Mouse (Mus musculus) stomach, postnatal 0 days (tissue): ENCODE data around the gene Gpn2. TPM values are rescaled to one million over a fixed set of nuclear protein-coding genes. Genes with fewer than 3 reads are reported as not detected.

Experiments used
- ATAC-seq: fragments of 200-750 bp; cut with Nextera tagmentation; 2 replicates; pipeline ENCODE4 v1.8.0; 2017; ENCODE audit not compliant: low FRiP score, low TSS enrichment
- DNase-seq: peaks from one replicate; pipeline ENCODE4 v3.0.0-alpha.2; 2016; ENCODE audit warnings: low spot score
- H3K27ac ChIP-seq: fragments of 300-500 bp; sonication (generic); replicated peaks from 2 replicates; pipeline ENCODE4 v1.5.1; 2014; ENCODE audit warnings: mild to moderate bottlenecking, control low read depth
- H3K27me3 ChIP-seq: fragments of 300-500 bp; sonication (generic); 2 replicates; pipeline ENCODE4 v1.6.1; 2014; ENCODE audit warnings: low read length; ENCODE audit not compliant: control insufficient read depth, insufficient read depth
- H3K36me3 ChIP-seq: fragments of 300-500 bp; sonication (generic); 2 replicates; pipeline ENCODE4 v1.6.1; 2014; ENCODE audit warnings: low read length, mixed read lengths; ENCODE audit not compliant: control insufficient read depth, insufficient read depth
- H3K4me1 ChIP-seq: fragments of 300-500 bp; sonication (generic); replicated peaks from 2 replicates; pipeline ENCODE4 v1.6.1; 2014; ENCODE audit warnings: antibody characterized with exemption; ENCODE audit not compliant: control insufficient read depth, insufficient read depth
- H3K4me2 ChIP-seq: fragments of 300-500 bp; sonication (generic); replicated peaks from 2 replicates; pipeline ENCODE4 v1.6.1; 2014; ENCODE audit warnings: low read depth, mild to moderate bottlenecking, control low read depth, moderate library complexity
- H3K4me3 ChIP-seq: fragments of 300-500 bp; sonication (generic); 2 replicates; pipeline ENCODE4 v1.5.1; 2014; ENCODE audit warnings: low read depth, low read length, control low read depth
- H3K9ac ChIP-seq: fragments of 300-500 bp; sonication (generic); 2 replicates; pipeline ENCODE4 v1.6.1; 2014; ENCODE audit warnings: mild to moderate bottlenecking, low read length, control low read depth, mixed read lengths
- H3K9me3 ChIP-seq: fragments of 300-500 bp; sonication (generic); 2 replicates; pipeline ENCODE4 v1.6.1; 2016; ENCODE audit warnings: low read length; ENCODE audit not compliant: control insufficient read depth
- CTCF ChIP-seq: IDR thresholded peaks from 2 replicates; pipeline ENCODE4 v1.5.1; 2016; ENCODE audit warnings: antibody characterized with exemption, low read depth, mild to moderate bottlenecking, moderate library complexity
- EP300 ChIP-seq: optimal IDR thresholded peaks from 2 replicates; pipeline ENCODE3; 2016; ENCODE audit warnings: antibody characterized with exemption
- WGBS: fragments of 180-500 bp; shearing (Covaris S2); extraction: QIAGEN DNeasy Blood & Tissue Kit; methylation state at CpG from one replicate; pipeline ENCODE4 v1.1.7; 2014; 5-methylcytosine and 5-hydroxymethylcytosine counted together
- polyA plus RNA-seq: library from polyadenylated mRNA; unstranded; fragments of >200 nt; fragmentation: Nextera tagmentation; extraction: Ambion mirVana; gene quantifications from 2 replicates; pipeline ENCODE4 v1.2.1, GENCODE M21; 2015

The Gpn2 gene
- polyA plus RNA-seq, 1 experiment from 2014 or later: 14.8 TPM

DNA sequence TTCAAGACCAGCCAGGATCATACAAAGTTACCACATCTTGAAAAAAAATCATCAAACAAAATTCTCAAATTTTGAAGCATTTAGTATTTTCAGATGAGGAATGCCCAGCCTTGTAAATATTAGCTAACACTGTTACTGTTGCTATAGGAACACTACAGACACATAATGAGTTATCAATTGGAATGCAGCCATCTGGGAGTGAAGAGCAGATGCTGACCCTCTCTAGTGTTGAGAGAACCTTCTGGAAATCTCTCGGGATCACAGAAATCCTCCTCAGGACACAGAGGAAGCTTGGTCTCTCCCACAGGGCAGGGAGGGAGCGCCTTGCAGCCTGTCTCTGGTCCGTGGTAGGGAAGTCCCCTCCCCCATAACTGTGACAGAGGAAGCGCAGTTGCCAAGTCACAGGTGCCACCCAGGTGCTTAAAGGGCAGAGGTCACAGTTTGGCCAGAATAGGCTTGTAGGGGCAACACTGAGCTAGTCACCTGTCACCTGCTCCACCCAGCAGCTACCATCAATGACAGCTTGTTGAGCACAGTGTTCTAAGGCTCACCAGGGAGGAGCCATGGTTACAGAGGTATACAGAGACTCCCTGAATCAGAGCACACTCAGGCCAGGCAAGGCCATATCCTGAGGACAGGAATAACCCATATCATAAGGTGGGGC, 35.4 kb downstream of the Gpn2 start:
- Histone ChIP-seq H3K9ac (no peak overlapping the region), H3K36me3 (no peaks in the 10 kb centered on the region), H3K27me3 (no peaks in the 10 kb centered on the region), H3K4me3 (no peak overlapping the region), H3K4me1 (no peaks in the 10 kb centered on the region), H3K9me3 (no peaks in the 10 kb centered on the region), H3K4me2 (no peak overlapping the region), H3K27ac (no peak overlapping the region)
- no peak for DNase-seq
- ATAC-seq: peak; percentile 63
- WGBS: 60% methylated on average over 4 of the region's 4 CpGs
- TF ChIP-seq EP300 (no peak), CTCF (no peak)

DNA sequence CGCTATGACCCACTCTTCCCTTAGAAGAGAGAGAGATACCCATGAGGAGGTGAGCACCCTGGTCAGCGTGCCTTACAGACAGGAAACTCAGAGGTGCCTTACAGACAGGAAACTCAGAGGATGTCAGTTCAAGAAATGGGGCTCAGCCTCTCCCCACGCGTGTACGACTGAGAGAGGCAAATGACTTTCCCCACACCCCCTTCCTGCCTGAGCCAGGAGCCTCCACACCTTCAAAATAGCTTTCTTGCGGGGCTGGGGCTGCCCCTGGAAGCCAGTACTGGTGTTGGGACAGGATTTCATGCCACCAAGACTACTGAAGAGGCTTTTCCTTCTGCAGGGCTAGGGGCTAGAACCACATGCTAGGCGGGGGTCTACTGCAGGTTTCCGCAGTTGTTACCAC, 36.5 kb downstream of the Gpn2 start:
- Histone ChIP-seq H3K27me3 (no peaks in the 10 kb centered on the region), H3K4me1 (no peaks in the 10 kb centered on the region), H3K9me3 (no peaks in the 10 kb centered on the region), H3K4me2 (no peak overlapping the region), H3K27ac (no peak overlapping the region), H3K4me3 (no peak overlapping the region), H3K36me3 (peaks cover under 1% of the 10 kb centered on the region; the same call in 1 of the 2 replicates), H3K9ac (no peak overlapping the region)
- ATAC-seq (no peak), DNase-seq (no peak)
- TF ChIP-seq CTCF: no peak
- TF ChIP-seq EP300: no peak
- 79% methylated on average over 8 of the region's 8 CpGs for WGBS

DNA sequence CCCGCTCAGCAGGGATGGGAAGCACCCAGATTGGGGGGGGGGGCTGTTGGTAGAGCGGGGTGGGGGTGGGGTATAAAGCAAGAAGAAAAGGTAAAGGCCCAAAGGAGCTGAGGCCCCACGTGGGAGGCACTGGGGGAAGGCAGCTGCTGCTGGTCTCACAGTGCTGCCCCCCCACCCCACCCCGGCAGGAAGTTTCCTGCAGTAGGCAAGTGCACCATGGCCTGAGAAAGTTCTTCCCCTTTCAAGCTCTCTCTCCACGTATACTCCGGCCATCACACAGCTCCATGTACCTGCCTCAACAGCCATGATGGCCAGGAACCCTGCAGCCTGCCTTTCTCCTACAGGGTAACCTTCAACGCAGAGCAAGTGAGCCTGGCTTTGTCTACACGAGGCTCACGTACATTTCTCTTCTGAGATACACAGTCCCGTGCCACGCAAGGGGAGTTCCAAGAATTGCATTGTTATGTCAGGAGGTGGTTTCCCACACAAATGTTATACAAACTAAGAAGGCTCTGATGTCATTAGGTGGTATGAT, 38.1 kb downstream of the Gpn2 start:
- Histone ChIP-seq H3K27me3 (no peaks in the 10 kb centered on the region), H3K9me3 (no peaks in the 10 kb centered on the region), H3K4me1 (no peaks in the 10 kb centered on the region), H3K9ac (no peak overlapping the region), H3K36me3 (peaks cover 6% of the 10 kb centered on the region; the same call in 1 of the 2 replicates), H3K4me2 (no peak overlapping the region), H3K27ac (no peak overlapping the region), H3K4me3 (no peak overlapping the region)
- ATAC-seq (no peak), DNase-seq (no peak)
- WGBS: 76% methylated on average over 11 of the region's 11 CpGs
- TF ChIP-seq EP300 (no peak), CTCF (no peak)

DNA sequence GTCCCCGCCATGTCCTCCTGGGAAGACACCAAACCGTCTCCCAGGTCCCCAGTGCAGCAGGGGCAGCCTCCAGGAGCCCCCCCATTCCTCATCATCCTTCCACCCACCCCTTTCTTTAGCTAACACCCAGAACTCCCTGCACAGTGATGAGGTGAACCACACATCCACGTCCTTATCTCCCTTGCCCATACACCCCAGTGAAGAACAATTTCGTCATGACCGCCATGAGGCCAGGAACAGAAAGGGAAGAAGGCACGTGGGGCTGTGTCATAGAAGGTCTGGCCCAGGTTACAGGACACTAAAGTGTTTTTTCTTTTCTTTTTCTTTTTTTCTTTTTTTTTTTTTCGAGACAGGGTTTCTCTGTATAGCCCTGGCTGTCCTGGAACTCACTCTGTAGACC, 40.7 kb downstream of the Gpn2 start:
- no peak for TF ChIP-seq EP300
- TF ChIP-seq CTCF: no peak
- Histone ChIP-seq H3K9me3 (no peaks in the 10 kb centered on the region), H3K9ac (no peak overlapping the region), H3K27ac (no peak overlapping the region), H3K36me3 (peaks cover 6% of the 10 kb centered on the region; the same call in 1 of the 2 replicates), H3K27me3 (no peaks in the 10 kb centered on the region), H3K4me1 (no peaks in the 10 kb centered on the region), H3K4me3 (no peak overlapping the region), H3K4me2 (no peak overlapping the region)
- WGBS: 94% methylated on average over 7 of the region's 7 CpGs
- ATAC-seq (no peak), DNase-seq (no peak)

DNA sequence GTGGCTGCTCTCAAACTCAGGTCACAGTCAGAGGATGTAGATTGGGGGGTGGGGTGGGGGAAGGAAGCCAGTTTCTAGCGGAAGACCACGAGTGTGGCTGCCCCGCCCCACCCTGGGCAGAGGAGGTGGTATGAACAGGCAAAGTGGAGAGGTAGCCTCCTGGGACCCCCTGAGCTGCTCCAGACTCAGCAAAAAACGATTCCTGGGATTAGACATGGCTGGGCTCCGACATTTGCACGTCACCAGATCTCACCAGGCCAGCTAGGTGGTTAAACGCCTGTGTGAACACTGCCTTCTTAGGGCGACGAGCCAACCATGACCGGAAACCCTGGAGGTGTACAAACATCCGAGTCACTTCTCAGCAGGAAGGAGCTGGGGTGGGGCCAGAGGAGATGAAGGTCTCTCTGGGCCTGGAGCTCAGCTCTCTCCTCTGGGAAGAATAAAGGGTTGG, 41.5 kb downstream of the Gpn2 start:
- H3K4me3 ChIP-seq: no peak overlapping the region
- peaks cover 6% of the 10 kb centered on the region; the same call in 1 of the 2 replicates for H3K36me3 ChIP-seq
- peak; percentile 76 for ATAC-seq
- no peak overlapping the region for H3K4me2 ChIP-seq
- H3K9ac ChIP-seq: 0 out of 2 replicates have a peak overlapping the region, but pooled peaks have one; percentile 4
- no peaks in the 10 kb centered on the region for H3K27me3 ChIP-seq
- peak overlapping the region; percentile 63 for H3K27ac ChIP-seq
- peak; percentile 69 for DNase-seq
- H3K4me1 ChIP-seq: no peaks in the 10 kb centered on the region
- no peak for TF ChIP-seq EP300
- no peak for TF ChIP-seq CTCF
- 61% methylated on average over 11 of the region's 11 CpGs for WGBS
- H3K9me3 ChIP-seq: no peaks in the 10 kb centered on the region

DNA sequence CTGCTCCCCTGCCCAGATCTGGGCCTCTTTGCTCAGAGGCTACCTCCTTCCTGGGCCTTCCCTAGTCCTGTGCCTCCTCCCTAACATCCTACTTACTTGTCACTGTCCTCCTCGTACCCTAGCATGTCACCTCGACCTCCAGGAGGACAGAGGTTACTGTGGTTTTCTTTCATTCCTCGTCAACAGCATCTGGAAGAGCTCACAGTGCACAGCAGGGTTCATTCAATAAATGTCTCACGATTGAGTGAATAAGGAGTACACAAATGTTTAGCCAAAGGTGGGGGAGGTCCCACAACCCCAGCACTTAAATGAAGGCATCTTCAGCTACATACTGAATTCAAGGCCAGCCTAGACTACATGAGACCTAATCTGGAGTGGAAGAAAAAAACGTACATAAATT, 42.1 kb downstream of the Gpn2 start:
- 65% methylated on average over 5 of the region's 5 CpGs for WGBS
- TF ChIP-seq CTCF: no peak
- TF ChIP-seq EP300: no peak
- DNase-seq: no peak
- peak overlapping the region; percentile 63 for H3K27ac ChIP-seq
- no peaks in the 10 kb centered on the region for H3K4me1 ChIP-seq
- 0 out of 2 replicates have a peak overlapping the region, but pooled peaks have one; percentile 4 for H3K9ac ChIP-seq
- H3K36me3 ChIP-seq: peaks cover 6% of the 10 kb centered on the region; the same call in 1 of the 2 replicates
- H3K9me3 ChIP-seq: no peaks in the 10 kb centered on the region
- ATAC-seq: peak; percentile 56; the same call in 1 of the 2 replicates
- H3K27me3 ChIP-seq: no peaks in the 10 kb centered on the region
- H3K4me2 ChIP-seq: no peak overlapping the region
- no peak overlapping the region for H3K4me3 ChIP-seq
